Mouse (Mus musculus): ENCODE results near the gene Masp1. TPM values are rescaled to one million over a fixed set of nuclear protein-coding genes. Genes with fewer than 3 reads are reported as not detected.
A peak's percentile ranks its signal among the peaks of the same experiment; 100 is the strongest.

The Masp1 gene
- total and polyA plus RNA-seq, 2 experiments = 61.3 to 71.1 TPM

- no peak overlapping the region for H3K4me3 ChIP-seq (ENCODE audit: insufficient read depth, low read depth, low read length)
- H3K27ac ChIP-seq (replicated peaks; ENCODE audit: insufficient read depth, low read depth, low read length) = no peak overlapping the region
- H3K27me3 ChIP-seq (ENCODE audit: control insufficient read depth, insufficient read depth, low read length) = no peaks in the 10 kb centered on the region
- no peaks in the 10 kb centered on the region for H3K79me2 ChIP-seq (ENCODE audit: control insufficient read depth, insufficient read depth, low read length)
- H3K36me3 ChIP-seq (ENCODE audit: control insufficient read depth, insufficient read depth, low read length) = peaks cover 77% of the 10 kb centered on the region
- no peaks in the 10 kb centered on the region for H3K4me1 ChIP-seq (ENCODE audit: control insufficient read depth, insufficient read depth, low read length)
- WGBS = 98% methylated on average over 4 of the region's 4 CpGs
- no peak for TF ChIP-seq CTCF (IDR thresholded peaks at IDR 0.05; ENCODE audit: low read depth, low read length)
- TF ChIP-seq POLR2A (IDR thresholded peaks at IDR 0.05; ENCODE audit: extremely low read depth, insufficient read depth, low read length) = no peak
- no peak overlapping the region for H3K9ac ChIP-seq (ENCODE audit: low read depth, low read length)
- DNase-seq (ENCODE audit: extremely low read depth, low read depth, low spot score) = no peak
These were observed 45.0 kb downstream of the Masp1 start for GRCm38 (mm10) chr16:23475651-23476050.

- TF ChIP-seq POLR2A (IDR thresholded peaks at IDR 0.05; ENCODE audit: extremely low read depth, insufficient read depth, low read length) (no peak), CTCF (IDR thresholded peaks at IDR 0.05; ENCODE audit: low read depth, low read length) (no peak)
- 34% methylated on average over 3 of the region's 3 CpGs for WGBS
- Histone ChIP-seq H3K9ac (ENCODE audit: low read depth, low read length) (no peak overlapping the region), H3K27me3 (ENCODE audit: control insufficient read depth, insufficient read depth, low read length) (no peaks in the 10 kb centered on the region), H3K79me2 (ENCODE audit: control insufficient read depth, insufficient read depth, low read length) (no peaks in the 10 kb centered on the region), H3K4me3 (ENCODE audit: insufficient read depth, low read depth, low read length) (no peak overlapping the region), H3K36me3 (ENCODE audit: control insufficient read depth, insufficient read depth, low read length) (peaks cover 60% of the 10 kb centered on the region), H3K27ac (replicated peaks; ENCODE audit: insufficient read depth, low read depth, low read length) (no peak overlapping the region), H3K4me1 (ENCODE audit: control insufficient read depth, insufficient read depth, low read length) (no peaks in the 10 kb centered on the region; the same call in 1 of the 2 replicates)
- peak; percentile 66 for DNase-seq (ENCODE audit: extremely low read depth, low read depth, low spot score)
These were observed 48.6 kb downstream of the Masp1 start for GRCm38 (mm10) chr16:23472046-23472445.

GRCm38 (mm10) chr16:23471551-23471950, 49.1 kb downstream of the Masp1 start:
- TF ChIP-seq CTCF (IDR thresholded peaks at IDR 0.05; ENCODE audit: low read depth, low read length) (no peak), POLR2A (IDR thresholded peaks at IDR 0.05; ENCODE audit: extremely low read depth, insufficient read depth, low read length) (no peak)
- WGBS = 92% methylated on average over 6 of the region's 6 CpGs
- Histone ChIP-seq H3K79me2 (ENCODE audit: control insufficient read depth, insufficient read depth, low read length) (no peaks in the 10 kb centered on the region), H3K4me1 (ENCODE audit: control insufficient read depth, insufficient read depth, low read length) (no peaks in the 10 kb centered on the region; the same call in 1 of the 2 replicates), H3K36me3 (ENCODE audit: control insufficient read depth, insufficient read depth, low read length) (peaks cover 57% of the 10 kb centered on the region), H3K27me3 (ENCODE audit: control insufficient read depth, insufficient read depth, low read length) (no peaks in the 10 kb centered on the region), H3K4me3 (ENCODE audit: insufficient read depth, low read depth, low read length) (no peak overlapping the region), H3K27ac (replicated peaks; ENCODE audit: insufficient read depth, low read depth, low read length) (no peak overlapping the region), H3K9ac (ENCODE audit: low read depth, low read length) (no peak overlapping the region)
- DNase-seq (ENCODE audit: extremely low read depth, low read depth, low spot score) = no peak

GRCm38 (mm10) chr16:23463671-23464347, 56.8 kb downstream of the Masp1 start:
- WGBS = 23% methylated on average over 4 of the region's 4 CpGs
- Histone ChIP-seq H3K4me1 (ENCODE audit: control insufficient read depth, insufficient read depth, low read length) (peaks cover 19% of the 10 kb centered on the region), H3K79me2 (ENCODE audit: control insufficient read depth, insufficient read depth, low read length) (no peaks in the 10 kb centered on the region), H3K27me3 (ENCODE audit: control insufficient read depth, insufficient read depth, low read length) (no peaks in the 10 kb centered on the region), H3K9ac (ENCODE audit: low read depth, low read length) (peak overlapping the region; percentile 58), H3K4me3 (ENCODE audit: insufficient read depth, low read depth, low read length) (no peak overlapping the region), H3K36me3 (ENCODE audit: control insufficient read depth, insufficient read depth, low read length) (peaks cover 7% of the 10 kb centered on the region; the same call in 1 of the 2 replicates), H3K27ac (replicated peaks; ENCODE audit: insufficient read depth, low read depth, low read length) (peak overlapping the region; percentile 93)
- no peak for TF ChIP-seq POLR2A (IDR thresholded peaks at IDR 0.05; ENCODE audit: extremely low read depth, insufficient read depth, low read length)
- peak; percentile 92 for DNase-seq (ENCODE audit: extremely low read depth, low read depth, low spot score)

- Histone ChIP-seq H3K4me3 (ENCODE audit: insufficient read depth, low read depth, low read length) (no peak overlapping the region), H3K27me3 (ENCODE audit: control insufficient read depth, insufficient read depth, low read length) (no peaks in the 10 kb centered on the region), H3K36me3 (ENCODE audit: control insufficient read depth, insufficient read depth, low read length) (peaks cover 9% of the 10 kb centered on the region; the same call in 1 of the 2 replicates), H3K27ac (replicated peaks; ENCODE audit: insufficient read depth, low read depth, low read length) (no peak overlapping the region), H3K9ac (ENCODE audit: low read depth, low read length) (no peak overlapping the region), H3K4me1 (ENCODE audit: control insufficient read depth, insufficient read depth, low read length) (peaks cover 11% of the 10 kb centered on the region), H3K79me2 (ENCODE audit: control insufficient read depth, insufficient read depth, low read length) (no peaks in the 10 kb centered on the region)
- WGBS = 60% methylated on average over 7 of the region's 7 CpGs
- DNase-seq (ENCODE audit: extremely low read depth, low read depth, low spot score) = no peak
- TF ChIP-seq CTCF (IDR thresholded peaks at IDR 0.05; ENCODE audit: low read depth, low read length) (no peak), POLR2A (IDR thresholded peaks at IDR 0.05; ENCODE audit: extremely low read depth, insufficient read depth, low read length) (no peak)
These were observed 61.6 kb downstream of the Masp1 start for GRCm38 (mm10) chr16:23458906-23459588.

- H3K4me1 ChIP-seq (ENCODE audit: control insufficient read depth, insufficient read depth, low read length) = no peaks in the 10 kb centered on the region
- DNase-seq (ENCODE audit: extremely low read depth, low read depth, low spot score) = no peak
- H3K27ac ChIP-seq (replicated peaks; ENCODE audit: insufficient read depth, low read depth, low read length) = no peak overlapping the region
- no peak overlapping the region for H3K9ac ChIP-seq (ENCODE audit: low read depth, low read length)
- no peaks in the 10 kb centered on the region for H3K79me2 ChIP-seq (ENCODE audit: control insufficient read depth, insufficient read depth, low read length)
- H3K36me3 ChIP-seq (ENCODE audit: control insufficient read depth, insufficient read depth, low read length) = peaks cover 20% of the 10 kb centered on the region; the same call in 1 of the 2 replicates
- no peak overlapping the region for H3K4me3 ChIP-seq (ENCODE audit: insufficient read depth, low read depth, low read length)
- WGBS = 89% methylated on average over 5 of the region's 5 CpGs
- no peak for TF ChIP-seq POLR2A (IDR thresholded peaks at IDR 0.05; ENCODE audit: extremely low read depth, insufficient read depth, low read length)
- TF ChIP-seq CTCF (IDR thresholded peaks at IDR 0.05; ENCODE audit: low read depth, low read length) = no peak
- H3K27me3 ChIP-seq (ENCODE audit: control insufficient read depth, insufficient read depth, low read length) = no peaks in the 10 kb centered on the region
These were observed 63.3 kb downstream of the Masp1 start for GRCm38 (mm10) chr16:23457338-23457737.

All from liver, adult 2 months (tissue).